Mouse (Mus musculus): ENCODE results near the gene Efcab11. TPM values are rescaled to one million over a fixed set of nuclear protein-coding genes. Genes with fewer than 3 reads are reported as not detected.

The Efcab11 gene
- polyA plus RNA-seq, 1 experiment from 2014 or later: 10.6 TPM

DNA sequence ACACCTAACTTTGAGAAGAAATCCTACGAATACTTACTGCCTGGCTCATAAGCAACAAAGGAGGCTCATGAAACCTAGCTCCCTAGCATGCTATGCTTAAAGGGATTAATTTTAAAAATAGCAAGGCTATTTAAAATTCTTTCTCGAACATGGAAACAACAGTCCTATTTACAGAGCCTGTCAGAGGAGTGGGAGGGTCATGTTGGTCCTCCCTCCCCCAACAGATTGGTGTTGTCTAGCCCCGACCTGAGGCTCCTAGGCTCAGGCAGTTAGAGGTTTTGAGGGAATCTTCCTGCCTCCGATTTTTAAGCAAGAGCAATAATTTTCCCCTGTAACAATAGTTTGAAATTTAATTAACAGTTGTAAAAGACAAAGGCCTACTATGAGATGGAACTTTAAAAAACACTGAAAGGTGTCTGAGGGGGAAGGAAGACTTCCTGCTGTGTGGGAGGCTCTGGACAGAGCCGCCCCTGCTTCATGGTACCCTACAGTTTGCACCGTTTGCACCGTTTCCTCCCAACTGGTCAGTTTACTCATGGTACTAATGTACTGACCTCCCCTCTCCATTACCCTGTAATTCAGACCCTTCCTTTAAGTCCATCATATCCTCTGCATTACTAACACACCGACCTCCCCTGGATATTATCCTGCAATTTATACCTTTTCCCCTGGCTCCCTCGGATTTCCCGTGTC is 90.6 kb downstream of the Efcab11 start:
- no peaks in the 10 kb centered on the region for H3K9me3 ChIP-seq
- H3K36me3 ChIP-seq: no peaks in the 10 kb centered on the region
- no peak overlapping the region for H3K27ac ChIP-seq
- H3K4me3 ChIP-seq (replicated peaks): no peak overlapping the region
- WGBS: 42% methylated on average over 10 of the region's 10 CpGs
- no peaks in the 10 kb centered on the region for H3K27me3 ChIP-seq (replicated peaks)
- H3K9ac ChIP-seq: no peak overlapping the region
- H3K4me2 ChIP-seq: no peak overlapping the region
- no peaks in the 10 kb centered on the region for H3K4me1 ChIP-seq
- no peak for ATAC-seq (ENCODE audit: insufficient read depth, low FRiP score, low read depth)

DNA sequence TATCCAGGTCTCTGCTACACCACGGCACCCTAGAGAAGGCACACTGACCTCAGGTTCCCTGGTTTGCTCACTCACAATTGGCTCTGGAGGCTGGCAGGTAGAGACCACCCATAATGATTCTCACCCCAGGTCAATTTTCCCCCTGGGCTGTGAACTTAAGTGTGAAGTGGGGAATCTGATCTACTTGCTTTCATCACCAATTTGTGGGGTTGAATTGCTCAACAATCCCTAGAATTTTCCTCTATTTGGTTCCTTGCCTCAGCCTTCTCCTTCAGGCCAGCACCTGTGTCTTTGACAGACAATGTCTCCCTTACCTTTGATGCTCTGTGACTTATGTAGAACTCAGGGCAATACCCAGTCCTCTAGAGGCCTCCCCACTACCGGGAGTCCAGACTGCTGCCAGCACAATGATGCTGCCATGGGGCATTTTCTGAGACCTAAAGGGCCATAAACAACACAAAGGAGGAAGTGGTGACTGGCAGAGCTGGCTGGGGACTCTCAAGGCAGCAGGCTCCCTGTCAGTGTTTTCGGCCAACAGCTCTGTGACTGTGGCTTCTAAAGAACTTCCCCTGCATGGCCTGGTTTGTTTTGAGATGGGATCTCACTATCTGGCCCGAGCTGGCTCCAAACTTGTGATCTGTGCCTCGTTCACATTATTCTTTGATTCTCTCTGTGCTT is 94.8 kb downstream of the Efcab11 start:
- Histone ChIP-seq H3K4me2 (no peak overlapping the region), H3K4me3 (replicated peaks) (no peak overlapping the region), H3K4me1 (no peaks in the 10 kb centered on the region), H3K9ac (no peak overlapping the region), H3K27me3 (replicated peaks) (no peaks in the 10 kb centered on the region), H3K9me3 (no peaks in the 10 kb centered on the region), H3K27ac (no peak overlapping the region), H3K36me3 (no peaks in the 10 kb centered on the region)
- ATAC-seq (ENCODE audit: insufficient read depth, low FRiP score, low read depth): no peak
- WGBS: 67% methylated on average over 5 of the region's 5 CpGs

- no peak overlapping the region for H3K9ac ChIP-seq
- no peaks in the 10 kb centered on the region for H3K9me3 ChIP-seq
- no peaks in the 10 kb centered on the region for H3K27me3 ChIP-seq (replicated peaks)
- H3K4me1 ChIP-seq: 0 out of 2 replicates have a peak, but pooled peaks cover 3% of the 10 kb centered on the region
- no peak overlapping the region for H3K4me3 ChIP-seq (replicated peaks)
- WGBS: 69% methylated on average over 5 of the region's 5 CpGs
- H3K4me2 ChIP-seq: no peak overlapping the region
- no peak for ATAC-seq (ENCODE audit: insufficient read depth, low FRiP score, low read depth)
- H3K36me3 ChIP-seq: no peaks in the 10 kb centered on the region
- H3K27ac ChIP-seq: no peak overlapping the region
Measured at GRCm38 (mm10) chr12:99781774-99782173, 102.5 kb downstream of the Efcab11 start.

DNA sequence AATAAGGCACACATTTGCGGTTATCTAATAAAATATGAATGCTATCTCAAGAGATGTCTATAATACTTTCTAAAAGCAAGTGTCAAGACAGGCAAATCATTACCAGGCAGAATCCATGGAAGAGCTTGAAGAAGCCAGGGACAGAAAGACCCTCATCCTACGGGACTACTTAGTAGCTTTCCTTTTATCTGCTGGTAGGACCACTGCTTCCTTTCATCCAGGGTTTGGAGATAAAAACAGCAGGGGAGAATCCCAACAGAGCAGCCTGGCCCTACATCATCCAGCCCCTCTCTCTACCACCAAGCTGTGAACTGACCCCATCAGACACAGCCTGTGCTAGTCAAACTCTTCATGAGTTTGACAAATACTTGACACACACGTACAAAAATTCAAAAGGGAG is 103.8 kb downstream of the Efcab11 start:
- Histone ChIP-seq H3K4me2 (no peak overlapping the region), H3K27ac (no peak overlapping the region), H3K9ac (no peak overlapping the region), H3K4me1 (0 out of 2 replicates have a peak, but pooled peaks cover 3% of the 10 kb centered on the region), H3K27me3 (replicated peaks) (no peaks in the 10 kb centered on the region), H3K4me3 (replicated peaks) (no peak overlapping the region), H3K9me3 (no peaks in the 10 kb centered on the region), H3K36me3 (no peaks in the 10 kb centered on the region)
- no peak for ATAC-seq (ENCODE audit: insufficient read depth, low FRiP score, low read depth)
- WGBS: 91% methylated on average over 3 of the region's 3 CpGs

DNA sequence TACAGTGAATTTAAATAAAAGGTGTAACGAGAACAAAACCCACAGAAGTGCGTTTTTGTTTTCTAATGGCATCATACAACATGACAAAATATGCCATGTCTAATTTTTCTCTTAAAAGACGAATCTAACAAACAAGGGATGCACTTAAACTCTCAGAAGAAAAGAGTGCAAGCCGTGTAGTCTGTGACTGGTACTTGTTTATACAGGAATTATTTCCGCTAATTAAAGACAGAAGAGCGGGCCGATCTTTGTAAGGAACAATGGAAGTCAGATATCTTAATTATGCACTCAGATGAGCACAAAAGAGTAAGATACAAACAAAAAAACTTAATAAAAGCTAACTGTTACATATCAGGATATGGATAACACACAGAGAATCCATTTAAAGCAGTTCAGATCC is 104.3 kb downstream of the Efcab11 start:
- H3K4me2 ChIP-seq: no peak overlapping the region
- H3K9me3 ChIP-seq: no peaks in the 10 kb centered on the region
- 0 out of 2 replicates have a peak, but pooled peaks cover 3% of the 10 kb centered on the region for H3K4me1 ChIP-seq
- no peak overlapping the region for H3K27ac ChIP-seq
- no peak overlapping the region for H3K4me3 ChIP-seq (replicated peaks)
- no peaks in the 10 kb centered on the region for H3K36me3 ChIP-seq
- 84% methylated on average over 7 of the region's 7 CpGs for WGBS
- no peaks in the 10 kb centered on the region for H3K27me3 ChIP-seq (replicated peaks)
- no peak overlapping the region for H3K9ac ChIP-seq
- ATAC-seq (ENCODE audit: insufficient read depth, low FRiP score, low read depth): no peak

GRCm38 (mm10) chr12:99776497-99777139 is 107.6 kb downstream of the Efcab11 start:
- no peaks in the 10 kb centered on the region for H3K27me3 ChIP-seq (replicated peaks)

DNA sequence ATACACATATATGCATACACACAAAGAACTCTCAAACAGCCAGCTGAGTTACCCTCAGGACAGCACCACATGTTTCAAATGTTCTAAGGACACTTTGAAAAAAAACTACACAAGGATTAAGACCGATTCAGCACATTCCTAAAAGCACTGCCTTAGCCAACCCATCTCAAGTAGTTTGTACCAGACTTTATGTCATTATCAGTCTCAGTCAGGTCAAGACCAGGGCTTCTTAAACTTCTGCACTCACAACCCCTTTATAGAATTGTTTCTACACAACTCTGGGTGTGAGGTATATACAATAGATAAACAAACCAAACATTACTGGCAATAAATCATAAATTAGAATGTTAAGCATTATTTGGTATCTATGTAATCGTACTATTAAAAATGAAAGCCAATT is 109.4 kb downstream of the Efcab11 start:
- Histone ChIP-seq H3K9ac (no peak overlapping the region), H3K9me3 (no peaks in the 10 kb centered on the region), H3K27ac (no peak overlapping the region), H3K27me3 (replicated peaks) (no peaks in the 10 kb centered on the region), H3K36me3 (no peaks in the 10 kb centered on the region), H3K4me1 (0 out of 2 replicates have a peak, but pooled peaks cover 3% of the 10 kb centered on the region), H3K4me2 (no peak overlapping the region), H3K4me3 (replicated peaks) (no peak overlapping the region)
- ATAC-seq (ENCODE audit: insufficient read depth, low FRiP score, low read depth): no peak
- 64% methylated on average over 2 of the region's 2 CpGs for WGBS

More at GRCm38 (mm10) chr12:99776497-99777139, 107.6 kb downstream of the Efcab11 start:
- no peak overlapping the region for H3K4me3 ChIP-seq (replicated peaks)
- 0 out of 2 replicates have a peak, but pooled peaks cover 3% of the 10 kb centered on the region for H3K4me1 ChIP-seq
- no peaks in the 10 kb centered on the region for H3K9me3 ChIP-seq
- H3K9ac ChIP-seq: no peak overlapping the region
- no peaks in the 10 kb centered on the region for H3K36me3 ChIP-seq
- no peak for ATAC-seq (ENCODE audit: insufficient read depth, low FRiP score, low read depth)
- no peak overlapping the region for H3K27ac ChIP-seq
- 55% methylated on average over 8 of the region's 8 CpGs for WGBS
- no peak overlapping the region for H3K4me2 ChIP-seq

DNA sequence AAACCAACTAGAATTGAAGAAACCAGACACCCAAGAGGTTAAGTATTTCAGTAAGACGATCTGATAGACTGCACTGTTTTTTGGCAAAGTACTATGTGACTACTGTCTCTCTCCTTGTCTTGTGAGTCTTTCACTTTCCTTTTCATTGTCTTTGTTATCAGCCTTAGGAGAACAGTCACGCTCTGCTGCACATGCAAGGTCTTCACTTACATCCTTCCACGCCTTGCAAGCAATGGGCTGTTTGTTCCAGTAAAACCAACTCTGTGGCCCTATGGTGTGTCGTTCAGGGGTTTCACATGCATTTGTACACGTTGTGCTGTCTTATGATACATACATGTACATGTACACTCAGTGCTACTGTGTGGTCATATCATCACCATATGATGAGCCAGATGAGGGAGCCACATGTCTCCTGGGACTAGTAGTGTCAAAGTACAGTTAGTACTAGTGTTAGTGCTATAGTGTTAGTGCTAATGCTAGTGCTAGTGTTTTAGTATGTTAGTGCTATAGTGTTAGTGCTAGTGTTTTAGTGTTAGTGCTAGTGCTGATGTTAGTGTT is 110.5 kb downstream of the Efcab11 start:
- H3K9me3 ChIP-seq: no peaks in the 10 kb centered on the region
- WGBS: 85% methylated on average over 5 of the region's 5 CpGs
- H3K36me3 ChIP-seq: no peaks in the 10 kb centered on the region
- no peak overlapping the region for H3K4me2 ChIP-seq
- H3K4me3 ChIP-seq (replicated peaks): no peak overlapping the region
- 0 out of 2 replicates have a peak, but pooled peaks cover 3% of the 10 kb centered on the region for H3K4me1 ChIP-seq
- H3K27me3 ChIP-seq (replicated peaks): no peaks in the 10 kb centered on the region
- no peak overlapping the region for H3K27ac ChIP-seq
- H3K9ac ChIP-seq: no peak overlapping the region
- no peak for ATAC-seq (ENCODE audit: insufficient read depth, low FRiP score, low read depth)

DNA sequence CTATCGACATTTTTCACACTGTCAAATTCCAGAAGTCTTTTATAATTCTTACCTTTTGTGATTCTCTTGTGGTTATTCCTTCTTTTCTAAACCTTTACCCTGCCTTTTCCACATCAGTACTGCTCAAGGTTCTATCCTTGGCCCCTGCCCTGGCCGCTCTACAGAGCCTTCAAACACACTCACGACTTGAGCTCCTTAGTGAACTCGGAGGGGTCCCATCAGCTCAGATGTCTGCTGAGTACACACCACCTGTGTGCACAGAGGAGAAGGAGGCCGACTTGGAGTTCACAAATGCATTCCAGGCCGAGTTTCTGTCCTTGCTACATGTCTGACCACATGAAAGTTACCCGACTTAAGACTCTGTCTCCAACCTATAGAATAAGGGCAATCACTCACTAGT is 113.2 kb downstream of the Efcab11 start:
- no peaks in the 10 kb centered on the region for H3K36me3 ChIP-seq
- no peaks in the 10 kb centered on the region for H3K4me1 ChIP-seq
- no peak for ATAC-seq (ENCODE audit: insufficient read depth, low FRiP score, low read depth)
- WGBS: 64% methylated on average over 7 of the region's 7 CpGs
- H3K4me2 ChIP-seq: no peak overlapping the region
- H3K9me3 ChIP-seq: no peaks in the 10 kb centered on the region
- no peak overlapping the region for H3K4me3 ChIP-seq (replicated peaks)
- H3K27ac ChIP-seq: no peak overlapping the region
- no peak overlapping the region for H3K9ac ChIP-seq
- H3K27me3 ChIP-seq (replicated peaks): no peaks in the 10 kb centered on the region

DNA sequence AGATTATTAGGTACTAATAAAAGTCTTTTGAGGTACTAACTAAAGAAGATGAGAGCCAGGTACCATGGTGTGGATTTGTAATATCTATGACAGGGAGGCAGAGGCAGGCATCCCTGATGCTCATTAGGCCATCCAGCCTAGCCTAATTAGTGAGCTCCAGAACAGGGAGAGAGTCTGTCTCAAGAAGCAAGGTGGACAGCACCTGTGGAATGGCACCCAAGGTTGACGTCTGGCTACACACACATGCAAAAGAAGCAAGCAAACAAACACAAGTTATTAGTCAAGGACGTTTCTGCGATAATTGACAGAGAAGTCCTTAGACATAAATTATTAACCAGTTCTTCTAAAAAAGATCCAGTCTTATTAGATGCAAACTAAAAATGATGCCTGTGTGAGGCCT is 114.6 kb downstream of the Efcab11 start:
- no peak overlapping the region for H3K27ac ChIP-seq
- WGBS: 86% methylated on average over 3 of the region's 3 CpGs

GRCm38 (mm10) chr12:99767691-99768090 is 116.5 kb downstream of the Efcab11 start:
- H3K4me1 ChIP-seq: no peaks in the 10 kb centered on the region
- WGBS: 90% methylated on average over 11 of the region's 11 CpGs
- H3K4me3 ChIP-seq (replicated peaks): no peak overlapping the region
- H3K4me2 ChIP-seq: no peak overlapping the region
- H3K9ac ChIP-seq: no peak overlapping the region
- no peaks in the 10 kb centered on the region for H3K27me3 ChIP-seq (replicated peaks)
- no peak for ATAC-seq (ENCODE audit: insufficient read depth, low FRiP score, low read depth)
- H3K36me3 ChIP-seq: no peaks in the 10 kb centered on the region
- no peak overlapping the region for H3K27ac ChIP-seq
- H3K9me3 ChIP-seq: no peaks in the 10 kb centered on the region

More for the DNA sequence above, 114.6 kb downstream of the Efcab11 start:
- ATAC-seq (ENCODE audit: insufficient read depth, low FRiP score, low read depth): no peak
- no peaks in the 10 kb centered on the region for H3K9me3 ChIP-seq
- H3K4me3 ChIP-seq (replicated peaks): no peak overlapping the region
- no peak overlapping the region for H3K9ac ChIP-seq
- no peaks in the 10 kb centered on the region for H3K36me3 ChIP-seq
- H3K27me3 ChIP-seq (replicated peaks): no peaks in the 10 kb centered on the region
- no peak overlapping the region for H3K4me2 ChIP-seq
- H3K4me1 ChIP-seq: no peaks in the 10 kb centered on the region

- Histone ChIP-seq H3K4me1 (no peaks in the 10 kb centered on the region), H3K27me3 (replicated peaks) (no peaks in the 10 kb centered on the region), H3K36me3 (no peaks in the 10 kb centered on the region), H3K4me2 (no peak overlapping the region), H3K4me3 (replicated peaks) (no peak overlapping the region), H3K9me3 (no peaks in the 10 kb centered on the region), H3K27ac (no peak overlapping the region), H3K9ac (no peak overlapping the region)
- 81% methylated on average over 6 of the region's 6 CpGs for WGBS
- no peak for ATAC-seq (ENCODE audit: insufficient read depth, low FRiP score, low read depth)
Measured at GRCm38 (mm10) chr12:99765979-99766378, 118.3 kb downstream of the Efcab11 start.
